Mouse (Mus musculus): Measurements from ENCODE around the gene Tmem151a.
A peak's percentile ranks its signal among the peaks of the same experiment; 100 is the strongest.

The Tmem151a gene

DNA sequence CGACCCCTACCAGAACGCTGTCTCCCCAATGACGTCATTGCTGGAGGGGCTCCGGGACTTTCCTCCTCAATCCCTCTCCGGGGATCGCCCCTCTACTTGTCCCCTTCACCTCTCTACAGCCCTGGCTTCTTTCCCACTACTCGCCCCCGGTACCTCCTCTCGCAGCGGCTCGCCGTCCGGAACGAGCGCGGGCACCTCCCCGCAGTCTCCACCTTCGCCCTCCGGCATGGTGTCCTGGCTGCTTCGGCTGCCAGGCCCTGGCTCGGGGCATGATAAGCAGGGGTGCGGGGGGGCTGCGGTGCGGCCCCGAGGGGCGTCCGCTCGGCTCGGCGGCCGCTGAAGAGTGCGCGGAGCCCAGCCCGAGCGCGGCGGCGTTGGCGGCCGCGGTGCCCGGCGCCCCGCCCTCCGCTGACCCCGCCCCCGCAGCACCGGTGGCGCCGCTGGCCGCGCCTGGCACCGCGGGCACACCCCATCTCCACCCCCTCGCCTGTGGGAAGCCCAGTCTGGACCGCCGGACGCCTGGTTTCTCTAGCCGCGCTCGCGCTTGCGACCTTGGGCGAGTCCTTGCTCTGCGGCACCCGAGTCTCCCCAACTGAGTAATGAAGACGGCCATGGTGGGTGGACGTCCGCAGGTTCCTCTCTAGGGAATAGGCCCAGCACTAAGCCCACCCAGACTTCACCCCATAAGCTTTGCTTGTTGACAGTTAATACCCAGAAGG, at the start of gene Tmem151a:
Gene Tmem151a (minus strand): TSS at position 387 of the 719 bp plus-strand sequence.
- DNase-seq (ENCODE audit: low spot score in 2 of 2) = peak; percentile 31 to 35

DNA sequence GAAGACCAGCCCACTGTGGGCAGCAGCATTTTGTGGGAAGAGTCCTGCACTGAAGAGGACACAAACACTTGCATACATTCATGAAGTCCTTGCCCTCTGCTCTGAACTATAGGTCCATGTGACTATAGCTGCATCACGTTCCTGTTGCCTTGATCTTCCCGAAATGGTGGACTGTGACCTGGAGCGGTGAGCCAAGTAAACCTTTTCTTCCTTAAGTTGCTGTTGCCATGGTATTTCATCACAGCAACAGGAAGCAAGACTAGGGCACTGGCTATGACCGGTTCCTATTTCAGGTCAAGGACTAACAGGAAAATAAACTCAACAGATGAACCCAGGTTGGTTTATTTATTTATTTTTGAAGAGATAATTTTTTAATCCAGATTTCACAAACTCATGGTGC, 45.9 kb upstream of the Tmem151a start:
- no peak for DNase-seq (ENCODE audit: low spot score in 2 of 2)

DNA sequence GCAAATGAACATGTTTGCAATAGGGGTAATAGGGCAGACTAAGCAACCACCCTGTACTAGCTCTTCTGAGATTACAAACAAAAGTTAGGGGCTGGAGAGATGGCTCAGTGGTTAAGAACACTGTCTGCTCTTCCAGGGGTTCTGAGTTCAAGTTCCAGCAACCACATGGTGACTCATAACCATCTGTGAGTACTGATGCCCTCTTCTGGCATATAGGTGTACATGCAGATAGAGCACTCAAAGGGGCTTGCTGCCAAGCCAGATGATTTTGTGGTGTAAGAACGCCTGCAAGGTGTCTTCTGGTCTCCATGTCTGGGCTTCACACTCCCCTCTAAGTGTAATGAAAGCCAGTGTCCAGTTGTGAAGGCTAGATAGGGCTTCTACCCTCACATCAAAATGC, 44.4 kb upstream of the Tmem151a start:
- no peak for DNase-seq (ENCODE audit: low spot score in 2 of 2)

DNA sequence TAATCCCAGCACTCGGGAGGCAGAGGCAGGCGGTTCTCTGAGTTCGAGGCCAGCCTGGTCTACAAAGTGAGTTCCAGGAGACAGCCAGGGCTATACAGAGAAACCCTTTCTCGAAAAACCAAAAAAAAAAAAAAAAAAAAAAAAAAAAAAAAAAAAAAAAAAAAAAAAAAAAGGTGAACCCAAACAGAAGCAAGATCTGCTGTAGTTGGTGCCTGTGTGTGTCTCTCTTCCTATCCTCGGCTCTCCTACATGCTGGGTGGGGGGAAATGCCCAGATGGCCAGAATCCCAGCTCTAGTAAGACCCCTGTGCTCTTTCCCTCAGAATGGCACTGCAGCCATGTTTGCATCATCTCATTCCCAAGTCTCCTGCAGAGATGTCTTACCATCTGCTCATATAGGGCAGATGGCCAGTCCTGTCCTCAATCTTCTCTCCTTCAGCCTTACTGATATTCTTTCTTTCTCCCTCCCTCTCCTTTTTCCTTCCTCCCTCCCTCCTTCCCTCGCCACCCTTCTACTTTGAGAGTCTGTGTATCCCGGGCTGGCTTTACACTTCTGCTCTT, 38.8 kb upstream of the Tmem151a start:
- DNase-seq (ENCODE audit: low spot score in 2 of 2) = no peak

- DNase-seq (ENCODE audit: low spot score in 2 of 2) = no peak
Observed at GRCm38 (mm10) chr19:5123241-5123640, 37.9 kb upstream of the Tmem151a start.

DNA sequence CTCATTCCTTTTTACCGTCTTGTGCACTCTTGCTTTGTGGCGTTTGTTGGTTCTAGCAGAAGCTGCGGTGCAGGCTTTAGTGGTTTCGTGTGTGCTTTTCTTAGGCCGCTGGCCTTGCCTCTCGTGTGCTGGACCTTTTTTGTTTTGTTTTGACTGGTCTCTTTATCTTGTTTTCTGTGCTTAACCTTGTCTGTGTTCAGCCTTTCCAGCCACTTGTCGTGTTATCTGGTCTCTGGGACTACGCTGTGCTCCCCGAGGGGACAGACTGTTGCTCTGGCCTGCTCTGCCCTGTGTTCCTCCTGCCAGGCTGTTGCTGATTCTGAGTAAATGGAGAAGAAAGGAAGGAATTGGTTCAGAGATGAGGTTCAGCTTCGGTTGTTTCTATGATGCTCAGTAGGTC, 37.2 kb upstream of the Tmem151a start:
- DNase-seq (ENCODE audit: low spot score in 2 of 2) = no peak

- no peak for DNase-seq (ENCODE audit: low spot score in 2 of 2)
Observed at GRCm38 (mm10) chr19:5118384-5118698, 33.0 kb upstream of the Tmem151a start, which contains the start of gene Klc2. TSS of gene Klc2 (minus strand) at chr19:5118560.

GRCm38 (mm10) chr19:5117494-5118383, 32.4 kb upstream of the Tmem151a start:
- DNase-seq (ENCODE audit: low spot score in 2 of 2) = peak; percentile 74 to 80

DNA sequence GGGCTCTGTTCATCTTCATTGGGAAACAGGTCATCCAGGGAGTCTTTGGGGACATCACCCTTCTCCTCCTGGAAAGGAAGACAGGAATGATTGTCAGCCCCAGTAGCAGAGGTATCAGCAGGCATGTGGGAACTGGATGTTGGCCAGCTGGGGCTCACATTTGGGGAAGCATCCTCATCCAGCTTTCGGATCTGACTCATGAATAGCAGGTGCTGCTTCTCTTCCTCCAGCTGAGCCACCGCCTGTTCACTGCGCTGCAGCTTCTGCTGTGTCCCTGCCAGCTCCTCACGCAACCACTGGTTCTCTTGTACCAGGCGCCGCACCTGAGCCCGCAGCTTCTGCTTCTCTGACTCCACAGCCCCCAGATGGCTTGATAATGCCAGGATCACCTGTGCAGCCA, 28.5 kb upstream of the Tmem151a start:
- DNase-seq (ENCODE audit: low spot score in 2 of 2) = no peak

DNA sequence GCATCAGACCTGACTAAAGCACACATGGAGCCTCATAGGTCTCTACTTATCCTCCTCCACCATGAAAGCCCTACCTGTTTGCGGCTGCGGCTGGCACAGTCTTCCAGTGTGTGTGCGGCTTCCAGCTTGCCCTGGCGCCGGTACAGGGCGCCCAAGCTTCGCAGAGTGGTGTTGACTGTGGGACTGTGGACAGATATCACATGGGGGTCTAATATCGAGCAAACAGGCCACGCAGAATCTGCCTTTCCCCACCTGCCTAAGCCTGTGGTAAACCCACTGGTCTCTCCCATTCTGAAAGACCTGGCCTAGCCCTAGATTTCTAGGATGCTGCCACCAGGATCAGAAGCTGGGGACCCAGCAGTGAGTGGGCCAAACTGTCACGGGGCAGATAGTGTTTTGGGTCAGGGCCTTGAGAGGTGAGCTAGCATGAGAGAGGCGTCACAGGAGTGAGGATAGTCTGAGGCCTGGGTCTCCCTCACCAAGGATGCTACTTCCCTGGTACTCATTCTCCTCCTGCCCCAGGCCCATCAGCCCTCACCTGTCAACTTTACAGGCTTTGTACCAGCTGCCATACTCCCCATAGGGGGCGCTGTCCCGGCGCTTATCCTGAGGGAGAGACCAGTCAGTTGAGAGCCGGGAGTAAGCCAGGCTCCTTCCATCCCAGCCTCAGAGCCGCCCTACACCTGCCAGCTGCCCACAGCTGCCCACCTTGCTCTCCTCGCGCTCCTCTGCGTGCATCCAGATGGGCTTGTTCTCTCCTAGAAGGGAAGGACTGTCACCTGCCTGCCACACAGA, 24.5 kb upstream of the Tmem151a start:
- no peak for DNase-seq (ENCODE audit: low spot score in 2 of 2)

GRCm38 (mm10) chr19:5108702-5109101, 23.4 kb upstream of the Tmem151a start:
- no peak for DNase-seq (ENCODE audit: low spot score in 2 of 2)

- DNase-seq (ENCODE audit: low spot score in 2 of 2) = no peak
Observed at GRCm38 (mm10) chr19:5108271-5108575, 22.9 kb upstream of the Tmem151a start.

GRCm38 (mm10) chr19:5107556-5108270, 22.4 kb upstream of the Tmem151a start:
- no peak for DNase-seq (ENCODE audit: low spot score in 2 of 2)

DNA sequence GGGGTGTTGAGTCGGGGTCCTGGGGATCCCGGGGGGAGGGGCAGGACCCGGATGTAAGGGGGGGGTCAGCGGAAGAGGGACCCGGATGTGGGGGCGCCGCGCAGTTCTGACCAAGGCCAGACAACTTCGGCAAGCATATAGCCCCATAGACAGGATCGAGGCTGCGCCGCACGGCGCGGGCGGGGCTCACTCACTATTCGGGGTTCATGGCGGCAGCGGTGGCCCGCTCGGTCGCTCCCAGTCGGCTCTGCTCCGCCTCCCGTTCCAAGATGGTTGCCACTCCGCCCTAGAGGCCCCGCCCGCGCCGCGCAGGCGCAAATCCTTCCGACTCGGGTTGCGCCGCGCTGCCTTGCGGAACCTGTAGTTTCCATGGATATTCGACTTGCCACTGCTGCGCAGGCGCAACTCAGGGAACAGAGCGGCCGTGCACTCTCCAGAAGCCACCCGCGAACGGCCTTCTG, 21.4 kb upstream of the Tmem151a start, which contains the start of gene Rab1b:
Gene Rab1b (minus strand): TSS at position 342 of the 461 bp plus-strand sequence.
- peak; percentile 96 to 98 for DNase-seq (ENCODE audit: low spot score in 2 of 2)

DNA sequence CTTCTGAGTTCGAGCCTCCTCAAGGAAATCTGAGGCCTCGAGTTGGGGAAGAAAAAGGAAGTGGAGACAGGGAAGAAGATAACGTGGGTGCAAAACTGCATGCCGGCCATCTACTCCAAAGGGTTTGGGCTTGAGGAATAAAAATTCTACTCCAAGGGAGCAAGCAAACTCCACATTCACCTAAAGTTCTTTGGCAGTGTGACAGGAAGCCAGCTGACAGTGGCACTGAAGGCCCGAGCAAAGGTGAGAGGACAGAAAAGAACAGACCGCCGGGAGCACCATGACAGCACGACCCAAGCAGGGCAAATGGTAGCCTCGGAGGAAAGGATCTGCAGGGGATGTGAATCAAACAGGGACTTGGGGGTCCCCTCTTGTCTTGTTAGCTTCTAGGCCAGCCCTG, 20.7 kb upstream of the Tmem151a start:
- no peak for DNase-seq (ENCODE audit: low spot score in 2 of 2)

DNA sequence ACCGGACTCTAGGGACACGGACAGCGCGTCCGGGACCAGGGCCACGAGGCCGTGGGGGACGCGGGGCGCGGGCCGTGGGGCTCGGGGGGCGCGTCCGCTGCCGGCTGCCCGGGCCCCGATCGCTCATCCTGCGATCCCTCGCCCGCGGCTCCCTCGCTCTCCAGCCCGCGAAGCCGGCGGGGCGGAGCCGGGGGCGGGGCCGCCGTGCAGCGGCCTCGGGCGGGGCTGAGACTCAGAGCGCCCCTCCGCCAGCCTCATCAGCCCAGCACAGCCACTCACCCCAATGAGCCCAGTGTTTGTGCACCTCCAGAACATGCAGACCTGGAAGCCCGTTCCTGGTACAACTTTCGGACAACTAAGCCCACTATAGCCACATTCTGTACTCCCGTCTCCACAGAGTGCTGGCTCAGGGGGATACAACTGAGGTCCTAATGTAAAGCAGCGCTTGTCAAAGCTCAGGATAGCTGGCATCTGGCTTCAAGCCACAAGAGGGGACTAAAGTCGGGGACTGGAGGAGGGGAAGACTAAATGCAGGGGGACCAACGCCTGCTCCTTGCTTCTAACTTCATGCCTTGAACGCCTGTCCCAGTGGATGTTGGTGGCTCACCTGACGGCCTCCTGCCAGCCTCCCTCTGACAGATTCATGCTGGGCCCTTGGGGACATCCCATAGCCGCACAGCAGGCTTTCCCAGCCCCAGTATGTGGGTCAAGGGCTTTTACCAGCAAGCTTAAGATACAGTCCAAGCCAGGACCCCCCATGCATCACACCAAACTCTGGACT, 13.2 kb upstream of the Tmem151a start, which contains the start of gene Cnih2:
Gene Cnih2 (minus strand): TSS at position 159 of the 781 bp plus-strand sequence.
- no peak for DNase-seq (ENCODE audit: low spot score in 2 of 2)

DNA sequence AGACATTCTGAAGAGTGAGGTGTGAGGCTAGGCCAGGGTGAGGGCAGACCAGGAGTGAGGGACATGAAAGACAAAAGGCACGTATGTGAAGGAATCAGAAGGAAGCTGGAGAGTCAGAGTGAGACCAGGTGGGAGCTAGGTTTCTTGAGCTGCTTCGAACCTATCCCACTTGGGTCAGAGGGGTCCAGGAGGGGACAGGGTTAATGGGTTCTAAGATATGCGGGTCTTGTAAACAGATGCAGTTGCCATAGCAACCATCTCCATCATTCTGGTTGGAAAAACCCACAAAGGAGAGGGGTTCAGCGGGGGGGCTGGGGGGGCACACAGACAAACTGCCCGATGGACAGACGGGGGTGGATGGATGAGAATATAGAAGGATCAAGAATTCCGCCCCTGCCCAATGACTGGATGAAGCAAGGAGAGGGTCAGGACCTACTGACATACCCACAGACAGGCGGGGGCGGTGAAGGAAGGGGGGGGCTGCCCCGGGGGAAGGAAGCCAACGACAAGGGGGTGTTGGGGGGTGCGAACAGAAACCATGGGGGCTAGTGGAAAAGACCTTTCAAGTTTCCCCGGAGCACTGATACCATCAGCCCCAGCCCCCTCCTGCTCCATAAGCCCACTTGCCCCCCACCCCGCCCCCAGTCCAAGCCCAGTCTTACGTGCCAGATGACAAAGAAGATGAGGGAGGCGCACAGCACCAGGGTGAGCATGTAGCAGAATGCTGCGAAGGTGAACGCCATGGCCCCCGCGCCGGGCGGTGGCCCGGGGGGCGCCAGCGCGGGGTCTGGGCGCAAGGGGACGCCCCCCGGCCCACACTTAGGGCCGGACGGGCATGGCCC, 12.4 kb upstream of the Tmem151a start:
- no peak for DNase-seq (ENCODE audit: low spot score in 2 of 2)

DNA sequence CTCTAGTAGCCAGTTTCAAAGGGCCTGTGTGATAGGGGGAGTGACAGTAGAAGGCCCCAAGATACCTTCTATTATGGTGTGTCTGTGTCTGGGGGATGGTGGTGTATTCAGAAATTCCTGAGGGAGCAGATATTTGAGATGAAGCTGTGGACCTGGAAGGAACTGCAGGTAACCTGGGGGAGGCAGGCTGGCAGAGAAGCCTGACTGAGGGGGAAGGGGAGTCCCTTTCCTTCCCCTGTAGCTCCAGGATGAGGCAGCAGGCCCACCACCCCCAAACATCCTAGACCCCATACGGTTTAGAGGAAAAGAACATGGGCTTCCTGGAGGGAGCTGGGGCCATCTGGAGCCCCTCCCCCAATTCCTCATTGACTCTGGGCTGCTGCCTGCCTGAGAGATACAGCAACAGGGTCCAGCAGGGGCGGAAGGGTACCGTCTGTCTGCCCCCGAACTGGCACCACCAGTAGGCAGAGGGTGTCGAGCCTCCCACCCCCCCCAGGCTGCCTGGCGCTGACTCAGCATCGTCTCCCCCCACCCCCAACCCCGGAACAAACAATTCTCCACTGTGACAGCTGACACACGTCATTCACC, 10.7 kb upstream of the Tmem151a start:
- DNase-seq (ENCODE audit: low spot score in 2 of 2) = no peak
